Mouse (Mus musculus) ES-Bruce4 (cell line): ENCODE results near the gene Gm28539. TPM values are rescaled to one million over a fixed set of nuclear protein-coding genes. Genes with fewer than 3 reads are reported as not detected.
"Not testable (repeated sequence)": the region's sequence is repeated elsewhere in the genome, so short reads cannot be mapped to it uniquely, and the experiment has no call there.

Experiments
- H3K27ac ChIP-seq: 2 replicates; pipeline ENCODE4 v1.5.1; 2012; ENCODE audit warnings: low read length, inconsistent platforms; ENCODE audit not compliant: insufficient read depth
- H3K27me3 ChIP-seq: 2 replicates; pipeline ENCODE4 v1.6.1; 2012; ENCODE audit warnings: mild to moderate bottlenecking, low read length, inconsistent platforms; ENCODE audit not compliant: control insufficient read depth, poor library complexity, insufficient read depth, severe bottlenecking
- H3K36me3 ChIP-seq: 2 replicates; pipeline ENCODE4 v1.6.1; 2012; ENCODE audit warnings: inconsistent platforms, mild to moderate bottlenecking, low read length, moderate library complexity; ENCODE audit not compliant: control insufficient read depth, poor library complexity, insufficient read depth, severe bottlenecking
- H3K4me1 ChIP-seq: one replicate; pipeline ENCODE4 v1.8.1; 2011; ENCODE audit warnings: low read length; ENCODE audit not compliant: control insufficient read depth, insufficient read depth
- H3K4me3 ChIP-seq: 2 replicates; pipeline ENCODE4 v1.5.1; 2011; ENCODE audit warnings: low read depth, mild to moderate bottlenecking, low read length
- H3K9ac ChIP-seq: 2 replicates; pipeline ENCODE4 v1.6.1; 2012; ENCODE audit warnings: low read depth, mild to moderate bottlenecking, inconsistent platforms; ENCODE audit not compliant: poor library complexity, severe bottlenecking
- H3K9me3 ChIP-seq: replicated peaks from 2 replicates; pipeline ENCODE4 v1.6.1; 2012; ENCODE audit warnings: mild to moderate bottlenecking, low read length, inconsistent platforms; ENCODE audit not compliant: control insufficient read depth, poor library complexity, insufficient read depth, severe bottlenecking
- CTCF ChIP-seq: IDR thresholded peaks from one replicate; pipeline ENCODE4 v1.8.1; 2011; ENCODE audit warnings: low read depth, low read length
- EP300 ChIP-seq: IDR thresholded peaks from 2 replicates; pipeline ENCODE4 v1.6.1; 2011; ENCODE audit warnings: low read depth, low read length; ENCODE audit not compliant: insufficient read depth
- POLR2A ChIP-seq: IDR thresholded peaks from one replicate; pipeline ENCODE4 v1.8.1; 2011; ENCODE audit warnings: low read length; ENCODE audit not compliant: insufficient read depth
- polyA plus RNA-seq: library from polyadenylated mRNA; stranded (reverse); fragments of >200 nt; gene quantifications from 2 replicates; pipeline ENCODE4 v1.2.4, GENCODE M21; 2011; ENCODE audit warnings: low read depth; ENCODE audit not compliant: missing spikeins, insufficient read depth, insufficient read length

The Gm28539 gene
- polyA plus RNA-seq, 1 experiment: 4.3 TPM

DNA sequence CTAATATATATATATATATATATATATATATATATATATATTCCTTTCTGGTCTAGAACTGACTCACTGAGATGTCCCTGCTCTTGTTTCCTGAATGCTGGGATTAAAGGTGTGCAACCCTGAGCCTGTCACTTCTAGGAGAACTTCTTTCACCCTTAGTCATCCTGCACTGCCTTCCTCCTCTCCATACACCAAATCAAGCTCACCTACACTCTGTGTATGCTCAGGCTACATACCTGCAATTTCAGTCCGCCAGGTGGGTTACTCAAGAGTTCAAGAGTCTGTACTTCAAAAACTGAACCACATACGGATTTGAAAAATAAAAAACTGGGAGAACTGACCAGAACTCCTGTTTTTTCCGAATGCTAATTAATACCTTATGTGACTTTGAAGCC lies 314 bp upstream of the Gm28539 start:
- no peaks in the 10 kb centered on the region for H3K4me1 ChIP-seq
- no peak overlapping the region for H3K4me3 ChIP-seq
- H3K27ac ChIP-seq: no peak overlapping the region
- H3K9me3 ChIP-seq: no peaks in the 10 kb centered on the region
- no peaks in the 10 kb centered on the region for H3K27me3 ChIP-seq
- no peak overlapping the region for H3K9ac ChIP-seq
- TF ChIP-seq POLR2A: no peak
- TF ChIP-seq CTCF: no peak
- no peak for TF ChIP-seq EP300
- H3K36me3 ChIP-seq: peaks cover 9% of the 10 kb centered on the region

DNA sequence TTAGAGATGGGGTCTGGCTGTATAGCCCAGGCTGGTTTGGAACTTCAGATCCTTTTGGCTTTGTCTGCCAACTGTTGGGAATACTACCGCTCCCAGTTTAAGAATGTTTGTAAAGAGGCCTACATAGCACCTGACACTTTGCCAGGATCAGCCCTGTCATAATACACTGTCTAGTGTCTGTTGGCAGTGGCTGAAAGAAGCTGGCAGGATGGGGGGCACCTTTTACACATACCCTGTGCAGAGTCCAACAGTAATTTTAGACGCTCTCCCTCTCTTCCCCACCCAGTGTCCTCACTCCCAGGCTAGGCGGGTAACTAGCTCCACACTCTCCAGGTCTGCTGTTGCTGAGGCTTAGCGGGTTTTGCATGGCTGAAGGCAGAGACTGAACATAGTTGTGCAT lies 2.0 kb downstream of the Gm28539 start:
- Histone ChIP-seq H3K9ac (no peak overlapping the region), H3K27me3 (no peaks in the 10 kb centered on the region), H3K4me1 (no peaks in the 10 kb centered on the region), H3K36me3 (peaks cover 9% of the 10 kb centered on the region), H3K9me3 (no peaks in the 10 kb centered on the region), H3K4me3 (no peak overlapping the region), H3K27ac (no peak overlapping the region)
- TF ChIP-seq CTCF: no peak
- TF ChIP-seq POLR2A: no peak
- TF ChIP-seq EP300: no peak

DNA sequence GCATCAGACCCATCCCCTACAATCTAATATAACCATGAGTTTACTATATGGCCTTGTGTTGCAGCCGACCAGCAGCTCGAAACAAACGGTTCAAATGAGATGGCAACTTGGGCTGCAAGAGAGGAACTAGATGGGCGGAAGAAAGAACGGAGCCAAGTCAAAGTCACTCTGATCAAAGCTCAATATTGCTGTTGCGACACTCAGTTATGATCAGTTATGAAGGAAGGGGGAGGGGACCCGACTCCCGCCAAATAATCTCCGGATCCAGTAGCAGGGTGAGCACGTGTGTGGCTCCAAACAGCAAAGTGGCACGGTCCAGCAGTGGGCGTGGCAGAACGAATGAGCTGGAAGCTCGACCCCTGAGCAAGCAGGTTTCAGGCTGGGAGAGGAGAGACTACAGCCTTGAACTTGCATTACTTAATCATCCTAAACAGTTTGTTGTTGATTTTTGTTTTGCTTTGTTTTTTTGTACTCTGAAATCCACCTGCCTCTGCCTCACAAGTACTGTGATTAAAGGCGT lies 10.0 kb downstream of the Gm28539 start:
- Histone ChIP-seq H3K27me3 (no peaks in the 10 kb centered on the region), H3K9ac (no peak overlapping the region), H3K27ac (no peak overlapping the region), H3K9me3 (peaks cover 2% of the 10 kb centered on the region; the same call in 1 of the 2 replicates), H3K4me3 (no peak overlapping the region), H3K36me3 (no peaks in the 10 kb centered on the region), H3K4me1 (no peaks in the 10 kb centered on the region)
- TF ChIP-seq CTCF (no peak), EP300 (no peak), POLR2A (no peak)

DNA sequence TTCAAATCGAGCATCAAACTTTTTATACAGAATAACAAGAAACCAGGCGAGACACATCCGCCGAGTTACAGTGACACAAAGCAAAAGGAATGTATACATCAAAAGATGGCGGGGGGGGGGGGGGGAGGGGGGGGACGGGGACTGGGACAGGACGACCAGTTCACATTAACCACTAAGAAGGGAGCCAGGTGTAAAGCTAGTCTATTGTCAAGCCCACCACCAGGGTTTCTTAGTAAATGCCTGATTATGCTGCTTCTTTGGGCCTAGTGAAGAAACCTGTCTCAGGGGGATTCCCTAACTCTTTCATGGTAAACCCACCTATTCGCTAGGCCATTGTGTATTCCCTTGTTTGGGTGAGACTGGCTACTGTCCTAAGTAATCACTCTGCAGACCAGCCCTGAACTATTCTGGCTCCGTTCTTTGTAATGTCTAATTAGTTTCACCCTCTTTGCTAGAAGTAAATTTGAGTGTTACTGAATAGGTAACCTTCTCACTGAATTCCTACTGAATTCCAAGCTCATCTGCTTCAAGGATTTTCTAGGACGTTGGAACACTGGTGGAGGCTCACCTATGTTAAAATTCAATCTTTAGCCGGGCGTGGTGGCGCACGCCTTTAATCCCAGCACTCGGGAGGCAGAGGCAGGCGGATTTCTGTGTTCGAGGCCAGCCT lies 13.3 kb downstream of the Gm28539 start:
- H3K9me3 ChIP-seq, H3K36me3 ChIP-seq, H3K4me3 ChIP-seq, H3K4me1 ChIP-seq, H3K9ac ChIP-seq, H3K27ac ChIP-seq, H3K27me3 ChIP-seq: not testable (repeated sequence)

DNA sequence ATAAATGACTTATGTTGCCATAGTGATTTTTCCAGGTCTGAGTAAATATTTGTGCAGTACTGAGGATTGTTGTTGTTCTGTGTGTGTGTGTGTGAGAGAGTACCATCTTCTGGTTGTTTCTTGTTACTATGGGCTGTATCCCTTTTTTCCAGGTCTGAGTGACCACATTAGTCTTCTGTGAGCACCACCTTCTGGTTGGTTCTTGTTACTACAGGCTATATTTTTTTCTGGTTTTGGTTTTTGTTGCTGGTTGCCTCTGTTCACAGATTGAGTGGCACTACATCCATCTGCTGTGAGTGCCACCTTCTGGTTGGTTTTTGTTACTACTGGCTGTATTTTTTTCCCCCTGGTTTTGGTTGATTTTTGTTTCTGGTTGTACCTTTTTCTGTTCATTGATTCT lies 22.2 kb downstream of the Gm28539 start:
- Histone ChIP-seq H3K27ac (no peak overlapping the region), H3K36me3 (no peaks in the 10 kb centered on the region), H3K4me1 (no peaks in the 10 kb centered on the region), H3K27me3 (no peaks in the 10 kb centered on the region), H3K4me3 (no peak overlapping the region), H3K9me3 (peaks cover 3% of the 10 kb centered on the region; the same call in 1 of the 2 replicates), H3K9ac (no peak overlapping the region)
- TF ChIP-seq EP300 (no peak), CTCF (no peak), POLR2A (no peak)

DNA sequence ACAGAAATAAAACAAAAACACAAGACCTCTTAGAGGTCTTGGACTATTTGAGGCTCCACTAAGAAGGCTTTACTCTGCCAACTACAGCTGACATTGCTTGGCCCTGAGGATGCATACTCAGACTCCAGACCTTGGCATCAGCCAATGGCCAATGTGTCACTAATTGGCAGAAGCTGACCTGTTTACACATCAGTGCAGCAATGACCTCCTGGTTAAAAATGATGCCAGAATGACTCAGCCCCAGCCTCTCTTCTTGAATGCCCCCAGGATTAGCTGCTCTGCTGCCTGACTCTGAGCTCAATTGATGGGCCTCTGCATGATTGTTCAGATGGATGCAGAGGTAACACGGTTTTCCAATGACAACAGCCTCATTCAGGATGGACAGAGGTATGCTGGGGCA lies 23.8 kb downstream of the Gm28539 start:
- no peak for TF ChIP-seq POLR2A
- TF ChIP-seq CTCF: no peak
- TF ChIP-seq EP300: no peak
- H3K4me1 ChIP-seq: no peaks in the 10 kb centered on the region
- no peak overlapping the region for H3K4me3 ChIP-seq
- H3K27me3 ChIP-seq: no peaks in the 10 kb centered on the region
- no peak overlapping the region for H3K9ac ChIP-seq
- H3K9me3 ChIP-seq: peaks cover 3% of the 10 kb centered on the region; the same call in 1 of the 2 replicates
- no peaks in the 10 kb centered on the region for H3K36me3 ChIP-seq
- no peak overlapping the region for H3K27ac ChIP-seq

DNA sequence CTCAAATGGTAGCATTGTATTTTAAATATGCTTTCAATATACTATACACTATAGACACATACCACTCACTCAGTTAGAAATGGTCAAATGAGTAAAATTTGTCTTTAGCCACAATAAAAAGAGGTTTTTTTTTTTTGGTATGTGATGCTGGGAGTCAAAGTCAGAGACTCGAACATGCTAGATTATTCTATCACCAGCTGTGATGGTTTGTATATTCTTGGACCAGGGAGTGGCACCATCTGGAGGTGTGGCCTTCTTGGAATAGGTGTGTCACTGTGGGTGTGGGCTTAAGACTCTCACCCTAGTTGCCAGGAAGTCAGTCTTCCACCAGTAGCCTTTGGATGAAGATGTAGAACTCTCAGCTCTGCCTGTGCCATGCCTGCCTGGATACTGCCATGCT lies 34.1 kb downstream of the Gm28539 start:
- not testable (repeated sequence) for H3K9ac ChIP-seq, H3K4me1 ChIP-seq, H3K27me3 ChIP-seq, H3K9me3 ChIP-seq, H3K4me3 ChIP-seq, H3K27ac ChIP-seq
- H3K36me3 ChIP-seq: peaks cover 34% of the 10 kb centered on the region
